Comparison of ENCODE assay signal across 9 mouse cellular contexts in the genomic region with DNA sequence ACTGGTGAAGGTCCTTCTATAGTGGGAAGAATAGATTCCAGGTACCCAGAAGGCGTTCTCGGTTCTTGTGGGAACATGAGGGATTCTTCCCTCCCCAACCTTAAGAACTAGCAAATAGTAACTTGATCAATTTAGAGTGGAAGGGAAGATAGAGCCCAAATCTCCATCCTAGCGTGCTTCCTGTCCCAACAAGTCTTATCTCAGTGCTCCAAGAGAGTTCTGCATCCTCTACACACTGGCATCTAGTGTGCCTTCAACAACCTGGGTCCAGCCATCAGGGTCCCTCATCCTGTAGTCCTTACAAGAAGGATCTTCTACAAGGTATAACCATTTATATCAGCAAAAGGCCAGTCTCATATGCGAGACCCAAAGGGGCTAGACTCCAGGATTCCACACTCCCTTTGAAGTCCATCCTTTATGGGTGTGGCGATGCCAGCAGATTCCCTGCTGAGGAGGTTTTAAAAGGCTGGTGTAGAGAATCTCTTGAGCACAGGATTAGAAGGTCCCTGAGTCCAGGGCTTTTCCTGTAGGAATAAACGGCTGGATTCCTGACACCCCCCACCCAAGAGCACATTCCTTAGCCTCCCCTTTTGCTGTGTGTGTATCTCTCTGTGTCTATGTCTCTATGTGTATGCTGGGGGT. TPM values are rescaled to one million over a fixed set of nuclear protein-coding genes. Genes with fewer than 3 reads are reported as not detected.
DNase-seq lines count a peak whose midpoint lies in the region; ATAC-seq lines count a peak whose summit lies in the region.
"Had no signal": no experiment of that assay in that cellular context is flagged by ENCODE, and none has a peak within 500 bp of the region (broad histone marks: within the 10 kb centered on the region; RNA-seq: fewer than 3 reads in every experiment).

No protein-coding gene starts in this region.

- no peak for DNase-seq in heart, adult 9 months (ENCODE audit: low spot score in 2 of 2)
- peak; percentile 51 for DNase-seq in MN1 (ENCODE audit: low spot score)
- DNase-seq in hindbrain, embryonic 11.5 days (ENCODE audit: low spot score): no peak
- DNase-seq in right cerebral cortex, adult 2 months (ENCODE audit: low spot score in 2 of 2): no peak
- DNase-seq in thymus, adult 18-20 months: no peak
- no peak for DNase-seq in layer of hippocampus, adult 9-10 months (ENCODE audit: low spot score)

- peak overlapping the region; percentile 71 for H3K4me3 ChIP-seq in heart, embryonic 13.5 days
- H3K4me3 ChIP-seq in hindbrain, embryonic 11.5 days (ENCODE audit: low read depth, low read length): peak overlapping the region; percentile 54
- peak overlapping the region; percentile 61 for H3K4me3 ChIP-seq in midbrain, embryonic 13.5 days (replicated peaks)

- peaks cover 48% of the 10 kb centered on the region for H3K4me1 ChIP-seq in heart, embryonic 13.5 days
- H3K4me1 ChIP-seq in hindbrain, embryonic 11.5 days (replicated peaks; ENCODE audit: control insufficient read depth, insufficient read depth, low read length): peaks cover 21% of the 10 kb centered on the region
- H3K4me1 ChIP-seq in midbrain, embryonic 13.5 days (replicated peaks): peaks cover 54% of the 10 kb centered on the region

- no peaks in the 10 kb centered on the region for H3K27me3 ChIP-seq in heart, embryonic 13.5 days (replicated peaks)
- no peaks in the 10 kb centered on the region for H3K27me3 ChIP-seq in hindbrain, embryonic 11.5 days (ENCODE audit: control insufficient read depth, insufficient read depth, low read length)
- no peaks in the 10 kb centered on the region for H3K27me3 ChIP-seq in midbrain, embryonic 13.5 days

- H3K9ac ChIP-seq in heart, embryonic 13.5 days: peak overlapping the region; percentile 89
- H3K9ac ChIP-seq in hindbrain, embryonic 11.5 days (ENCODE audit: low read depth, low read length): peak overlapping the region; percentile 70
- peak overlapping the region; percentile 83 for H3K9ac ChIP-seq in midbrain, embryonic 13.5 days (replicated peaks)

- H3K4me2 ChIP-seq in heart, embryonic 13.5 days: peak overlapping the region; percentile 94
- H3K4me2 ChIP-seq in hindbrain, embryonic 11.5 days (replicated peaks; ENCODE audit: low read depth, low read length): peak overlapping the region; percentile 97
- H3K4me2 ChIP-seq in midbrain, embryonic 13.5 days (replicated peaks): peak overlapping the region; percentile 74

- 38% methylated on average over 6 of the region's 6 CpGs for WGBS in heart, embryonic 13.5 days
- 48% methylated on average over 6 of the region's 6 CpGs for WGBS in hindbrain, embryonic 11.5 days
- 49% methylated on average over 6 of the region's 6 CpGs for WGBS in midbrain, embryonic 13.5 days

- H3K36me3 ChIP-seq in heart, embryonic 13.5 days: peaks cover 26% of the 10 kb centered on the region
- H3K36me3 ChIP-seq in hindbrain, embryonic 11.5 days (ENCODE audit: control insufficient read depth, insufficient read depth, low read length): no peaks in the 10 kb centered on the region
- H3K36me3 ChIP-seq in midbrain, embryonic 13.5 days: peaks cover 18% of the 10 kb centered on the region

- H3K9me3 ChIP-seq in heart, embryonic 13.5 days: no peaks in the 10 kb centered on the region
- H3K9me3 ChIP-seq in hindbrain, embryonic 11.5 days (ENCODE audit: control insufficient read depth, low read length): no peaks in the 10 kb centered on the region
- no peaks in the 10 kb centered on the region for H3K9me3 ChIP-seq in midbrain, embryonic 13.5 days

- peak overlapping the region; percentile 98 for H3K27ac ChIP-seq in heart, embryonic 13.5 days (replicated peaks)
- H3K27ac ChIP-seq in hindbrain, embryonic 11.5 days (ENCODE audit: low read depth, low read length): no peak overlapping the region
- peak overlapping the region; percentile 93 for H3K27ac ChIP-seq in midbrain, embryonic 13.5 days

- no peak for ATAC-seq in heart, embryonic 13.5 days (ENCODE audit: extremely low read depth, insufficient number of reproducible peaks, low FRiP score, low TSS enrichment)
- ATAC-seq in hindbrain, embryonic 11.5 days (ENCODE audit: low FRiP score): no peak
- ATAC-seq in midbrain, embryonic 13.5 days: peak; percentile 1; the same call in 1 of the 2 replicates

RNA-seq across cellular contexts. Expression of a gene that starts 8.7 kb away (rescaled TPM):
- polyA plus RNA-seq in heart, embryonic 13.5 days (2015; fragmentation: Nextera tagmentation; extraction: Ambion mirVana): 36.3 and 42.7 TPM in 2 replicates
- polyA plus RNA-seq in hindbrain, embryonic 11.5 days (2014; fragmentation: Nextera tagmentation; extraction: Ambion mirVana): 44.1 TPM in 2 replicates
- 59.7 and 63.5 TPM in 2 replicates for polyA plus RNA-seq in midbrain, embryonic 13.5 days (2015; fragmentation: Nextera tagmentation; extraction: Ambion mirVana)

RNA-seq across cellular contexts. Expression of a gene that starts 9.7 kb away (rescaled TPM):
- 90.6 and 106 TPM in 2 replicates for polyA plus RNA-seq in heart, embryonic 13.5 days (2015; fragmentation: Nextera tagmentation; extraction: Ambion mirVana)
- 23.8 and 28.8 TPM in 2 replicates for polyA plus RNA-seq in hindbrain, embryonic 11.5 days (2014; fragmentation: Nextera tagmentation; extraction: Ambion mirVana)
- 75.7 and 84.8 TPM in 2 replicates for polyA plus RNA-seq in midbrain, embryonic 13.5 days (2015; fragmentation: Nextera tagmentation; extraction: Ambion mirVana)

RNA-seq across cellular contexts. Expression of a gene that starts 15.4 kb away (rescaled TPM):
- polyA plus RNA-seq in heart, embryonic 13.5 days (2015; fragmentation: Nextera tagmentation; extraction: Ambion mirVana): not detected in 2 replicates
- not detected in 2 replicates for polyA plus RNA-seq in hindbrain, embryonic 11.5 days (2014; fragmentation: Nextera tagmentation; extraction: Ambion mirVana)
- polyA plus RNA-seq in midbrain, embryonic 13.5 days (2015; fragmentation: Nextera tagmentation; extraction: Ambion mirVana): not detected in 2 replicates
- polyA plus RNA-seq: gonadal fat pad, adult 2 months had no signal

RNA-seq across cellular contexts. Expression of a gene that starts 23.4 kb away (rescaled TPM):
- 0.71 and 0.80 TPM in 2 replicates for polyA plus RNA-seq in heart, embryonic 13.5 days (2015; fragmentation: Nextera tagmentation; extraction: Ambion mirVana)
- polyA plus RNA-seq in hindbrain, embryonic 11.5 days (2014; fragmentation: Nextera tagmentation; extraction: Ambion mirVana): 1.3 and 1.6 TPM in 2 replicates
- 1.3 and 1.7 TPM in 2 replicates for polyA plus RNA-seq in midbrain, embryonic 13.5 days (2015; fragmentation: Nextera tagmentation; extraction: Ambion mirVana)

RNA-seq across cellular contexts. Expression of a gene that starts 27.9 kb away (rescaled TPM):
- polyA plus RNA-seq in heart, embryonic 13.5 days (2015; fragmentation: Nextera tagmentation; extraction: Ambion mirVana): 45.3 and 49.0 TPM in 2 replicates
- 11.3 and 13.4 TPM in 2 replicates for polyA plus RNA-seq in hindbrain, embryonic 11.5 days (2014; fragmentation: Nextera tagmentation; extraction: Ambion mirVana)
- polyA plus RNA-seq in midbrain, embryonic 13.5 days (2015; fragmentation: Nextera tagmentation; extraction: Ambion mirVana): 20.0 and 24.1 TPM in 2 replicates
